Mouse (Mus musculus): Measurements from ENCODE around the gene Oxct2b.
"Not testable (repeated sequence)": the region's sequence is repeated elsewhere in the genome, so short reads cannot be mapped to it uniquely, and the experiment has no call there.

The Oxct2b gene

GRCm38 (mm10) chr4:123155840-123156239 is 39.8 kb downstream of the Oxct2b start:
- Histone ChIP-seq H3K9me3 (ENCODE audit: low read length) (no peaks in the 10 kb centered on the region), H3K27me3 (ENCODE audit: insufficient read depth, low read length) (peaks cover 12% of the 10 kb centered on the region; the same call in 1 of the 2 replicates), H3K4me3 (replicated peaks; ENCODE audit: low read length) (no peak overlapping the region), H3K36me3 (ENCODE audit: insufficient read depth, low read length) (no peaks in the 10 kb centered on the region), H3K4me1 (replicated peaks; ENCODE audit: low read depth, low read length) (no peaks in the 10 kb centered on the region)
- TF ChIP-seq NANOG (IDR thresholded peaks at IDR 0.05; ENCODE audit: borderline replicate concordance, low read length) (no peak), POU5F1 (IDR thresholded peaks at IDR 0.05; ENCODE audit: borderline replicate concordance, low read length) (no peak), CTCF (conservative IDR thresholded peaks at IDR 0.05; ENCODE audit: low read length) (no peak)

GRCm38 (mm10) chr4:123160571-123160970 is 44.5 kb downstream of the Oxct2b start:
- Histone ChIP-seq H3K4me1 (replicated peaks; ENCODE audit: low read depth, low read length) (peaks cover 23% of the 10 kb centered on the region), H3K4me3 (replicated peaks; ENCODE audit: low read length) (no peak overlapping the region), H3K9me3 (ENCODE audit: low read length) (no peaks in the 10 kb centered on the region), H3K27me3 (ENCODE audit: insufficient read depth, low read length) (peaks cover 37% of the 10 kb centered on the region), H3K36me3 (ENCODE audit: insufficient read depth, low read length) (no peaks in the 10 kb centered on the region)
- no peak for TF ChIP-seq POU5F1 (IDR thresholded peaks at IDR 0.05; ENCODE audit: borderline replicate concordance, low read length)
- no peak for TF ChIP-seq NANOG (IDR thresholded peaks at IDR 0.05; ENCODE audit: borderline replicate concordance, low read length)
- TF ChIP-seq CTCF (conservative IDR thresholded peaks at IDR 0.05; ENCODE audit: low read length): no peak

- not testable (repeated sequence) for H3K4me3 ChIP-seq (replicated peaks; ENCODE audit: low read length)
- H3K27me3 ChIP-seq (ENCODE audit: insufficient read depth, low read length): peaks cover 37% of the 10 kb centered on the region
Observed at GRCm38 (mm10) chr4:123161251-123161650, 45.2 kb downstream of the Oxct2b start.

GRCm38 (mm10) chr4:123162305-123162917 is 46.3 kb downstream of the Oxct2b start:
- Histone ChIP-seq H3K36me3 (ENCODE audit: insufficient read depth, low read length) (no peaks in the 10 kb centered on the region), H3K9me3 (ENCODE audit: low read length) (no peaks in the 10 kb centered on the region), H3K4me3 (replicated peaks; ENCODE audit: low read length) (peak overlapping the region; percentile 48; the same call in 1 of the 2 replicates), H3K4me1 (replicated peaks; ENCODE audit: low read depth, low read length) (peaks cover 23% of the 10 kb centered on the region), H3K27me3 (ENCODE audit: insufficient read depth, low read length) (peaks cover 37% of the 10 kb centered on the region)
- TF ChIP-seq POU5F1 (IDR thresholded peaks at IDR 0.05; ENCODE audit: borderline replicate concordance, low read length) (no peak), NANOG (IDR thresholded peaks at IDR 0.05; ENCODE audit: borderline replicate concordance, low read length) (no peak), CTCF (conservative IDR thresholded peaks at IDR 0.05; ENCODE audit: low read length) (no peak)

More at GRCm38 (mm10) chr4:123161251-123161650, 45.2 kb downstream of the Oxct2b start:
- H3K36me3 ChIP-seq (ENCODE audit: insufficient read depth, low read length); H3K9me3 ChIP-seq (ENCODE audit: low read length): not testable (repeated sequence)
- peaks cover 23% of the 10 kb centered on the region for H3K4me1 ChIP-seq (replicated peaks; ENCODE audit: low read depth, low read length)

- TF ChIP-seq CTCF (conservative IDR thresholded peaks at IDR 0.05; ENCODE audit: low read length) (no peak), POU5F1 (IDR thresholded peaks at IDR 0.05; ENCODE audit: borderline replicate concordance, low read length) (no peak), NANOG (IDR thresholded peaks at IDR 0.05; ENCODE audit: borderline replicate concordance, low read length) (no peak)
- Histone ChIP-seq H3K9me3 (ENCODE audit: low read length) (no peaks in the 10 kb centered on the region), H3K27me3 (ENCODE audit: insufficient read depth, low read length) (peaks cover 37% of the 10 kb centered on the region), H3K4me3 (replicated peaks; ENCODE audit: low read length) (no peak overlapping the region), H3K36me3 (ENCODE audit: insufficient read depth, low read length) (no peaks in the 10 kb centered on the region), H3K4me1 (replicated peaks; ENCODE audit: low read depth, low read length) (peaks cover 23% of the 10 kb centered on the region)
Observed at GRCm38 (mm10) chr4:123164157-123164556, 48.1 kb downstream of the Oxct2b start.

Data from E14TG2a.4 (cell line).